Mouse (Mus musculus): ENCODE measurements around the gene Rnaseh2a. TPM values are rescaled to one million over a fixed set of nuclear protein-coding genes. Genes with fewer than 3 reads are reported as not detected.

The Rnaseh2a gene
- polyA plus RNA-seq, 1 experiment, result 1,424 TPM

GRCm38 (mm10) chr8:84973079-84973478, 3.5 kb upstream of the Rnaseh2a start:
- TF ChIP-seq CTCF (IDR thresholded peaks at IDR 0.05; ENCODE audit: control insufficient read depth, insufficient read depth, insufficient replicate concordance, low read depth, low read length), result no peak
- TF ChIP-seq POLR2A (IDR thresholded peaks at IDR 0.05; ENCODE audit: control insufficient read depth, low read depth, low read length), result no peak
- Histone ChIP-seq H3K4me3 (ENCODE audit: control insufficient read depth, low read depth, low read length) (no peak overlapping the region), H3K27ac (ENCODE audit: control insufficient read depth, insufficient read depth, low read depth, low read length) (no peak overlapping the region), H3K36me3 (ENCODE audit: control insufficient read depth, insufficient read depth, low read length) (no peaks in the 10 kb centered on the region), H3K27me3 (ENCODE audit: control insufficient read depth, insufficient read depth, low read length) (no peaks in the 10 kb centered on the region), H3K4me1 (ENCODE audit: control insufficient read depth, insufficient read depth, low read length) (peaks cover 43% of the 10 kb centered on the region)

GRCm38 (mm10) chr8:84970913-84971312, 1.3 kb upstream of the Rnaseh2a start:
- Histone ChIP-seq H3K36me3 (ENCODE audit: control insufficient read depth, insufficient read depth, low read length) (no peaks in the 10 kb centered on the region), H3K27me3 (ENCODE audit: control insufficient read depth, insufficient read depth, low read length) (no peaks in the 10 kb centered on the region), H3K27ac (ENCODE audit: control insufficient read depth, insufficient read depth, low read depth, low read length) (no peak overlapping the region), H3K4me3 (ENCODE audit: control insufficient read depth, low read depth, low read length) (no peak overlapping the region), H3K4me1 (ENCODE audit: control insufficient read depth, insufficient read depth, low read length) (peaks cover 34% of the 10 kb centered on the region)
- no peak for TF ChIP-seq CTCF (IDR thresholded peaks at IDR 0.05; ENCODE audit: control insufficient read depth, insufficient read depth, insufficient replicate concordance, low read depth, low read length)
- TF ChIP-seq POLR2A (IDR thresholded peaks at IDR 0.05; ENCODE audit: control insufficient read depth, low read depth, low read length), result no peak

GRCm38 (mm10) chr8:84970135-84970790, 696 bp upstream of the Rnaseh2a start:
- no peaks in the 10 kb centered on the region for H3K36me3 ChIP-seq (ENCODE audit: control insufficient read depth, insufficient read depth, low read length)
- H3K4me1 ChIP-seq (ENCODE audit: control insufficient read depth, insufficient read depth, low read length), result peaks cover 35% of the 10 kb centered on the region
- H3K4me3 ChIP-seq (ENCODE audit: control insufficient read depth, low read depth, low read length), result peak overlapping the region; percentile 95
- TF ChIP-seq CTCF (IDR thresholded peaks at IDR 0.05; ENCODE audit: control insufficient read depth, insufficient read depth, insufficient replicate concordance, low read depth, low read length) (no peak), POLR2A (IDR thresholded peaks at IDR 0.05; ENCODE audit: control insufficient read depth, low read depth, low read length) (no peak)
- H3K27ac ChIP-seq (ENCODE audit: control insufficient read depth, insufficient read depth, low read depth, low read length), result peak overlapping the region; percentile 87
- no peaks in the 10 kb centered on the region for H3K27me3 ChIP-seq (ENCODE audit: control insufficient read depth, insufficient read depth, low read length)

GRCm38 (mm10) chr8:84968650-84969049, 917 bp downstream of the Rnaseh2a start:
- H3K36me3 ChIP-seq (ENCODE audit: control insufficient read depth, insufficient read depth, low read length), result no peaks in the 10 kb centered on the region
- H3K27me3 ChIP-seq (ENCODE audit: control insufficient read depth, insufficient read depth, low read length), result no peaks in the 10 kb centered on the region
- H3K27ac ChIP-seq (ENCODE audit: control insufficient read depth, insufficient read depth, low read depth, low read length), result peak overlapping the region; percentile 95
- H3K4me3 ChIP-seq (ENCODE audit: control insufficient read depth, low read depth, low read length), result peak overlapping the region; percentile 95
- TF ChIP-seq CTCF (IDR thresholded peaks at IDR 0.05; ENCODE audit: control insufficient read depth, insufficient read depth, insufficient replicate concordance, low read depth, low read length) (no peak), POLR2A (IDR thresholded peaks at IDR 0.05; ENCODE audit: control insufficient read depth, low read depth, low read length) (no peak)
- peaks cover 38% of the 10 kb centered on the region for H3K4me1 ChIP-seq (ENCODE audit: control insufficient read depth, insufficient read depth, low read length)

- peak overlapping the region; percentile 29 for H3K27ac ChIP-seq (ENCODE audit: control insufficient read depth, insufficient read depth, low read depth, low read length)
- H3K4me1 ChIP-seq (ENCODE audit: control insufficient read depth, insufficient read depth, low read length), result peaks cover 38% of the 10 kb centered on the region
Measured at GRCm38 (mm10) chr8:84967532-84968304, 1.8 kb downstream of the Rnaseh2a start.

GRCm38 (mm10) chr8:84966603-84967002, 3.0 kb downstream of the Rnaseh2a start:
- H3K4me1 ChIP-seq (ENCODE audit: control insufficient read depth, insufficient read depth, low read length), result peaks cover 38% of the 10 kb centered on the region
- TF ChIP-seq POLR2A (IDR thresholded peaks at IDR 0.05; ENCODE audit: control insufficient read depth, low read depth, low read length) (no peak), CTCF (IDR thresholded peaks at IDR 0.05; ENCODE audit: control insufficient read depth, insufficient read depth, insufficient replicate concordance, low read depth, low read length) (no peak)
- H3K27me3 ChIP-seq (ENCODE audit: control insufficient read depth, insufficient read depth, low read length), result no peaks in the 10 kb centered on the region
- peaks cover 2% of the 10 kb centered on the region; the same call in 1 of the 2 replicates for H3K36me3 ChIP-seq (ENCODE audit: control insufficient read depth, insufficient read depth, low read length)
- H3K4me3 ChIP-seq (ENCODE audit: control insufficient read depth, low read depth, low read length), result peak overlapping the region; percentile 92
- H3K27ac ChIP-seq (ENCODE audit: control insufficient read depth, insufficient read depth, low read depth, low read length), result peak overlapping the region; percentile 79

More at GRCm38 (mm10) chr8:84967532-84968304, 1.8 kb downstream of the Rnaseh2a start:
- H3K4me3 ChIP-seq (ENCODE audit: control insufficient read depth, low read depth, low read length), result peak overlapping the region; percentile 35
- TF ChIP-seq CTCF (IDR thresholded peaks at IDR 0.05; ENCODE audit: control insufficient read depth, insufficient read depth, insufficient replicate concordance, low read depth, low read length) (no peak), POLR2A (IDR thresholded peaks at IDR 0.05; ENCODE audit: control insufficient read depth, low read depth, low read length) (no peak)
- H3K27me3 ChIP-seq (ENCODE audit: control insufficient read depth, insufficient read depth, low read length), result no peaks in the 10 kb centered on the region
- no peaks in the 10 kb centered on the region for H3K36me3 ChIP-seq (ENCODE audit: control insufficient read depth, insufficient read depth, low read length)

- H3K27ac ChIP-seq (ENCODE audit: control insufficient read depth, insufficient read depth, low read depth, low read length), result peak overlapping the region; percentile 32
- H3K4me3 ChIP-seq (ENCODE audit: control insufficient read depth, low read depth, low read length), result peak overlapping the region; percentile 92
- H3K36me3 ChIP-seq (ENCODE audit: control insufficient read depth, insufficient read depth, low read length), result peaks cover 2% of the 10 kb centered on the region; the same call in 1 of the 2 replicates
- H3K27me3 ChIP-seq (ENCODE audit: control insufficient read depth, insufficient read depth, low read length), result no peaks in the 10 kb centered on the region
- peaks cover 38% of the 10 kb centered on the region for H3K4me1 ChIP-seq (ENCODE audit: control insufficient read depth, insufficient read depth, low read length)
- TF ChIP-seq POLR2A (IDR thresholded peaks at IDR 0.05; ENCODE audit: control insufficient read depth, low read depth, low read length) (peak; percentile 65), CTCF (IDR thresholded peaks at IDR 0.05; ENCODE audit: control insufficient read depth, insufficient read depth, insufficient replicate concordance, low read depth, low read length) (no peak)
Measured at GRCm38 (mm10) chr8:84965731-84966291, 3.8 kb downstream of the Rnaseh2a start.
